Mouse (Mus musculus): ENCODE results near the gene Cebpg. TPM values are rescaled to one million over a fixed set of nuclear protein-coding genes. Genes with fewer than 3 reads are reported as not detected.

The Cebpg gene
- polyA plus RNA-seq, 1 experiment from 2014 or later, result 26.1 TPM

GRCm38 (mm10) chr7:35042209-35042554, 14.2 kb downstream of the Cebpg start:
- H3K9ac ChIP-seq (ENCODE audit: low read length), result no peak overlapping the region

GRCm38 (mm10) chr7:35041286-35042208, 14.8 kb downstream of the Cebpg start:
- Histone ChIP-seq H3K27me3 (ENCODE audit: control insufficient read depth, insufficient read depth, low read length) (no peaks in the 10 kb centered on the region), H3K4me3 (replicated peaks; ENCODE audit: low read length) (no peak overlapping the region), H3K9ac (ENCODE audit: low read length) (no peak overlapping the region), H3K9me3 (replicated peaks; ENCODE audit: control insufficient read depth, low read length) (no peaks in the 10 kb centered on the region), H3K4me2 (ENCODE audit: low read depth, low read length) (no peak overlapping the region), H3K36me3 (ENCODE audit: control insufficient read depth, insufficient read depth, low read length) (peaks cover 7% of the 10 kb centered on the region; the same call in 1 of the 2 replicates), H3K4me1 (ENCODE audit: control insufficient read depth, insufficient read depth, low read length) (peaks cover 4% of the 10 kb centered on the region; the same call in 1 of the 2 replicates), H3K27ac (ENCODE audit: low read length) (no peak overlapping the region)
- no peak for ATAC-seq (ENCODE audit: insufficient read depth, low FRiP score)
- WGBS, result 82% methylated on average over 2 of the region's 2 CpGs

More at GRCm38 (mm10) chr7:35042209-35042554, 14.2 kb downstream of the Cebpg start:
- no peaks in the 10 kb centered on the region for H3K27me3 ChIP-seq (ENCODE audit: control insufficient read depth, insufficient read depth, low read length)
- H3K4me3 ChIP-seq (replicated peaks; ENCODE audit: low read length), result no peak overlapping the region
- 0 out of 2 replicates have a peak, but pooled peaks cover 3% of the 10 kb centered on the region for H3K4me1 ChIP-seq (ENCODE audit: control insufficient read depth, insufficient read depth, low read length)
- ATAC-seq (ENCODE audit: insufficient read depth, low FRiP score), result no peak
- H3K36me3 ChIP-seq (ENCODE audit: control insufficient read depth, insufficient read depth, low read length), result peaks cover 7% of the 10 kb centered on the region; the same call in 1 of the 2 replicates
- H3K27ac ChIP-seq (ENCODE audit: low read length), result no peak overlapping the region
- no peaks in the 10 kb centered on the region for H3K9me3 ChIP-seq (replicated peaks; ENCODE audit: control insufficient read depth, low read length)
- no peak overlapping the region for H3K4me2 ChIP-seq (ENCODE audit: low read depth, low read length)

- 87% methylated on average over 9 of the region's 9 CpGs for WGBS
- H3K9ac ChIP-seq (ENCODE audit: low read length), result no peak overlapping the region
- H3K27me3 ChIP-seq (ENCODE audit: control insufficient read depth, insufficient read depth, low read length), result no peaks in the 10 kb centered on the region
- H3K4me1 ChIP-seq (ENCODE audit: control insufficient read depth, insufficient read depth, low read length), result peaks cover 16% of the 10 kb centered on the region
- H3K36me3 ChIP-seq (ENCODE audit: control insufficient read depth, insufficient read depth, low read length), result peaks cover 7% of the 10 kb centered on the region; the same call in 1 of the 2 replicates
- ATAC-seq (ENCODE audit: insufficient read depth, low FRiP score), result no peak
- H3K4me2 ChIP-seq (ENCODE audit: low read depth, low read length), result no peak overlapping the region
- no peak overlapping the region for H3K4me3 ChIP-seq (replicated peaks; ENCODE audit: low read length)
- H3K9me3 ChIP-seq (replicated peaks; ENCODE audit: control insufficient read depth, low read length), result no peaks in the 10 kb centered on the region
- H3K27ac ChIP-seq (ENCODE audit: low read length), result no peak overlapping the region
Observed at GRCm38 (mm10) chr7:35040176-35040972, 16.0 kb downstream of the Cebpg start.

- Histone ChIP-seq H3K27me3 (ENCODE audit: control insufficient read depth, insufficient read depth, low read length) (no peaks in the 10 kb centered on the region), H3K4me3 (replicated peaks; ENCODE audit: low read length) (no peak overlapping the region), H3K9me3 (replicated peaks; ENCODE audit: control insufficient read depth, low read length) (no peaks in the 10 kb centered on the region), H3K27ac (ENCODE audit: low read length) (no peak overlapping the region), H3K36me3 (ENCODE audit: control insufficient read depth, insufficient read depth, low read length) (no peaks in the 10 kb centered on the region), H3K9ac (ENCODE audit: low read length) (no peak overlapping the region), H3K4me1 (ENCODE audit: control insufficient read depth, insufficient read depth, low read length) (peaks cover 21% of the 10 kb centered on the region), H3K4me2 (ENCODE audit: low read depth, low read length) (no peak overlapping the region)
- no peak for ATAC-seq (ENCODE audit: insufficient read depth, low FRiP score)
- 74% methylated on average over 6 of the region's 6 CpGs for WGBS
Observed at GRCm38 (mm10) chr7:35037408-35037807, 19.0 kb downstream of the Cebpg start.

- ATAC-seq (ENCODE audit: insufficient read depth, low FRiP score), result peak; percentile 52; the same call in 1 of the 2 replicates
- Histone ChIP-seq H3K9me3 (replicated peaks; ENCODE audit: control insufficient read depth, low read length) (no peaks in the 10 kb centered on the region), H3K4me3 (replicated peaks; ENCODE audit: low read length) (no peak overlapping the region), H3K4me2 (ENCODE audit: low read depth, low read length) (no peak overlapping the region), H3K9ac (ENCODE audit: low read length) (peak overlapping the region; percentile 31; the same call in 1 of the 2 replicates), H3K27me3 (ENCODE audit: control insufficient read depth, insufficient read depth, low read length) (no peaks in the 10 kb centered on the region), H3K36me3 (ENCODE audit: control insufficient read depth, insufficient read depth, low read length) (no peaks in the 10 kb centered on the region), H3K27ac (ENCODE audit: low read length) (peak overlapping the region; percentile 61), H3K4me1 (ENCODE audit: control insufficient read depth, insufficient read depth, low read length) (peaks cover 21% of the 10 kb centered on the region)
- 54% methylated on average over 5 of the region's 5 CpGs for WGBS
Observed at GRCm38 (mm10) chr7:35036266-35036731, 20.1 kb downstream of the Cebpg start.

- Histone ChIP-seq H3K9me3 (replicated peaks; ENCODE audit: control insufficient read depth, low read length) (no peaks in the 10 kb centered on the region), H3K27ac (ENCODE audit: low read length) (no peak overlapping the region), H3K4me3 (replicated peaks; ENCODE audit: low read length) (no peak overlapping the region), H3K9ac (ENCODE audit: low read length) (0 out of 2 replicates have a peak overlapping the region, but pooled peaks have one; percentile 28), H3K36me3 (ENCODE audit: control insufficient read depth, insufficient read depth, low read length) (no peaks in the 10 kb centered on the region), H3K4me2 (ENCODE audit: low read depth, low read length) (no peak overlapping the region), H3K4me1 (ENCODE audit: control insufficient read depth, insufficient read depth, low read length) (peaks cover 21% of the 10 kb centered on the region), H3K27me3 (ENCODE audit: control insufficient read depth, insufficient read depth, low read length) (no peaks in the 10 kb centered on the region)
- WGBS, result 76% methylated on average over 4 of the region's 4 CpGs
- ATAC-seq (ENCODE audit: insufficient read depth, low FRiP score), result no peak
Observed at GRCm38 (mm10) chr7:35035565-35035964, 20.8 kb downstream of the Cebpg start.

GRCm38 (mm10) chr7:35035141-35035553, 21.2 kb downstream of the Cebpg start:
- H3K27ac ChIP-seq (ENCODE audit: low read length), result no peak overlapping the region
- no peaks in the 10 kb centered on the region for H3K9me3 ChIP-seq (replicated peaks; ENCODE audit: control insufficient read depth, low read length)
- no peak overlapping the region for H3K4me3 ChIP-seq (replicated peaks; ENCODE audit: low read length)
- H3K36me3 ChIP-seq (ENCODE audit: control insufficient read depth, insufficient read depth, low read length), result no peaks in the 10 kb centered on the region
- H3K9ac ChIP-seq (ENCODE audit: low read length), result 0 out of 2 replicates have a peak overlapping the region, but pooled peaks have one; percentile 28
- H3K4me2 ChIP-seq (ENCODE audit: low read depth, low read length), result no peak overlapping the region
- WGBS, result 34% methylated on average over 6 of the region's 6 CpGs
- H3K4me1 ChIP-seq (ENCODE audit: control insufficient read depth, insufficient read depth, low read length), result peaks cover 21% of the 10 kb centered on the region
- ATAC-seq (ENCODE audit: insufficient read depth, low FRiP score), result no peak
- H3K27me3 ChIP-seq (ENCODE audit: control insufficient read depth, insufficient read depth, low read length), result no peaks in the 10 kb centered on the region

- H3K27ac ChIP-seq (ENCODE audit: low read length), result no peak overlapping the region
- no peak overlapping the region for H3K4me3 ChIP-seq (replicated peaks; ENCODE audit: low read length)
- no peak for ATAC-seq (ENCODE audit: insufficient read depth, low FRiP score)
- 81% methylated on average over 6 of the region's 6 CpGs for WGBS
- no peaks in the 10 kb centered on the region for H3K9me3 ChIP-seq (replicated peaks; ENCODE audit: control insufficient read depth, low read length)
- H3K4me2 ChIP-seq (ENCODE audit: low read depth, low read length), result no peak overlapping the region
- H3K4me1 ChIP-seq (ENCODE audit: control insufficient read depth, insufficient read depth, low read length), result peaks cover 9% of the 10 kb centered on the region
- no peaks in the 10 kb centered on the region for H3K27me3 ChIP-seq (ENCODE audit: control insufficient read depth, insufficient read depth, low read length)
- H3K36me3 ChIP-seq (ENCODE audit: control insufficient read depth, insufficient read depth, low read length), result no peaks in the 10 kb centered on the region
- H3K9ac ChIP-seq (ENCODE audit: low read length), result no peak overlapping the region
Observed at GRCm38 (mm10) chr7:35030567-35030966, 25.8 kb downstream of the Cebpg start.

Measured in stomach, embryonic 16.5 days (tissue).